Mouse (Mus musculus): ENCODE results near the gene Bub1.

The Bub1 gene

DNA sequence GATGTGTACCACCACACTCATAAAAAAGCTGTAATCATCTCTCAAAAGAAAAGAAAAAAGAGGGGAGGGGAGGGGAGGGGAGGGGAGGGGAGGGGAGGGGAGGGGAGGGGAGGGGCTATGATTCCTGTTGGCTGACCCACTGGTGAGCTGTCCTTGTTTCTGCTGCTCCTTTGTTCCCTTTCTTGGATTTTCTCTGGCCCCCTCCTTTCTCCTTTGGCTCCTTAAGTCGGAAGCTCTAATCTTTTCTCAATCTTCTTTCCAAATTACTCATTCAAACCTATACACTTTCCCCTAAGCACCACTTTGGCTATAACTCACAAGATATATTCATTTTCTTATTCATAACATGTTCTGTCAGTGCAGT, 57.1 kb downstream of the Bub1 start:
- DNase-seq (ENCODE audit: low spot score), result no peak

DNA sequence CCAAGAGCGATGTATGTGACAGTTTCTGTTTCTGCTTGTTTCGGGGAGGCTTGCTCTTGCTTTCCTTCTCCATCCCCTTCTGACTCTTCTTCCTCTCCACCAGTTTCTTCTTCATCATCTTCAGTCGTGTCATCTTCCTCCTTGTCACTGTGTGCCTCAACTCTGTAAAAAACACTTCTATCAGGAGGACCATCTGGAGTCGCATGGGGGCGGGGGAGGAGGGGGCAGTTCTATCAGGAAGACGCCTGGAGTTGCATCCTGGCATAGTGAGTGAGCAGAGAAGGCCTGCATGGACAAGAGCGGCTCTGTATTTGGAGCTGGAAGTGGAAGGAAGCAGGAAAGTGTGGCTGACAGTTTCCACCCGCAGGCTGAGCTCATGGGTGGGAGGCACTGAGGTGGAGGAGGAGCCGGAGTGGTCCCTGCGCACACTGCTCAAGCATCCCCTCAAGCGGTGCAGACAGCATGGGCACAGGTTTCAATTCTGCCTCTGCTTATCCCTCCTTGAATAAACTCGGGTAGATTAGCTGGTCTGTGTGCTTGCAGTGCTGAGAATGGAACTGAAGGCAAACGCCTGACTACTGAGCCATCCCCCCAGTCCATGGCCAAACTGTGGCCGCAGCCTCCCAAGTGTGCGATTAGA, 57.6 kb downstream of the Bub1 start:
- no peak for DNase-seq (ENCODE audit: low spot score)

DNA sequence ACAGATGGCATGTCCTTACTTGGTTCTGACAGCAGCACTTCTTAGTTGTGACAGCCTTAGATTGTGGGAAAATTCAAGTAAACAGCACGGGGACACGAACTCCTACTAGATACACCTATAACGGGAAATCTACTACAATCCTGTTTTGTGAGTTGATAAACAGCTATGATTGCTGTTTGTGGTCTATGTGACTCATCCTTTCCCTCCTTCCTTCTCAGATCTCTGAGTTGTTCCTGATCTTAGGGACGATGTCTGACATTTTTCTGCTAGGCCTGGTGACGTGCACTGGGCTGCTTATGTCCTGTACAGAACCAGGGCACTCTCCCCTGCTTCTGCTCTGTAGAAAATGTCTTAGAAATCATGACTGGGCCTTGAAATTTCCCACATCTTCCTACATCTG, 70.1 kb downstream of the Bub1 start:
- DNase-seq (ENCODE audit: low spot score), result no peak

DNA sequence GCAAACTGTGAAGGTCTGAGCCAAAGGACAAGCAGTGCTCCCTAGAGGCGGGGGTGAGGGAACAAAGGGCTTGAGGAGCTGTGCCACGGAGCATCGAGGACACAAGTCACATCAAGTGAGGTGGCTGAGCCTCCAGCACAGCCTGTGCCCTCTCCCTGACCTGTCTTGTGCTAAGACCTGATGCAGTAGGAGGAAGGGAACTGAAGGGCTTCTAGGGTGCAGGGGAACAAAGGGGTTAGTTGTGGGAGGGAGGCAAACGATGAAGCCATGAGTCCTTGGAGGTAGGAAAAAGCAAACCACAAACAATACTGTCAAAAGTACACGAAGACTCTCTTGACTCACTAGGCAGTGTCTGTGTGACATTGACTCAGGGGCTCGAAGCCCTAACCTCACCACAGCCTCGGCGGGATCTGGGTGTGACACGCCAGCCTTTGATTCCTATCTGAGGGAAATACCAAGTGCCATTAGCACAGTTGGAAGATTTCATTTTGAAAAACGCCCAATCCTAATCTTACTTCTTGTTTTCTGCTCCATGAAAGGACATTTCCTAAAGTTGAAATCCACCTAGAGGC, 71.2 kb downstream of the Bub1 start:
- DNase-seq (ENCODE audit: low spot score), result no peak

- no peak for DNase-seq (ENCODE audit: low spot score)
These were observed 71.7 kb downstream of the Bub1 start for GRCm38 (mm10) chr2:127760014-127760413.

GRCm38 (mm10) chr2:127759157-127759880, 72.3 kb downstream of the Bub1 start:
- DNase-seq (ENCODE audit: low spot score), result no peak

DNA sequence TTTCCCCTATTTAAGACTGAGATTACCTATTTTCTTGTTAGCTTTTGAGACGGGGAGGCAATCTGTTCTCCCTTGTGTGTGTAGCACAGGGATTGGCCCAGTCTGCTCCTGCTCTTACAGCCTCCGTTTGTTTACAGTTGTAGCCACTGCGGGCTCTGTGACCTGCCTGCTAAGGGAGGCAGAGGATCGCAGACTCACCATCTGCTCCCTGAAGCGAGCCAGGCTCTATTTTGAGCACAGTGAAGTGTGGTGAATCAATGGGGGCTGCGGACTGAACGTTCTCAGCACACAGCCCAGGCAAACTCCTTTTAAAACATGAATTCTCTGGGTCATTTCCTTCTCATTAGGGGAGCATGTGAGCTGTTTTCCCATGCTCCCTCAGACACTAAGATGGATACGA, 74.5 kb downstream of the Bub1 start:
- DNase-seq (ENCODE audit: low spot score), result peak; percentile 29

- no peak for DNase-seq (ENCODE audit: low spot score)
These were observed 77.6 kb downstream of the Bub1 start for GRCm38 (mm10) chr2:127754113-127754512.

- DNase-seq (ENCODE audit: low spot score), result no peak
These were observed 79.6 kb downstream of the Bub1 start for GRCm38 (mm10) chr2:127751849-127752610.
